Mouse (Mus musculus) myocyte (in vitro differentiated cells): ENCODE results near the gene Dcaf5. TPM values are rescaled to one million over a fixed set of nuclear protein-coding genes. Genes with fewer than 3 reads are reported as not detected.

ENCODE experiments used
- H3K27me3 ChIP-seq: one replicate; pipeline ENCODE4 v1.6.1; 2011; ENCODE audit not compliant: control insufficient read depth, insufficient read depth, insufficient read length
- H3K36me3 ChIP-seq: one replicate; pipeline ENCODE4 v1.6.1; 2011; ENCODE audit not compliant: control insufficient read depth, insufficient read depth
- H3K4me2 ChIP-seq: one replicate; pipeline ENCODE4 v1.6.1; 2011; ENCODE audit warnings: low read depth, control low read depth
- H3K4me3 ChIP-seq: one replicate; pipeline ENCODE4 v1.5.1; 2011; ENCODE audit warnings: mild to moderate bottlenecking, control low read depth, moderate library complexity
- H3K79me2 ChIP-seq: one replicate; pipeline ENCODE4 v1.6.1; 2011; ENCODE audit not compliant: control insufficient read depth, insufficient read depth
- H3ac ChIP-seq: one replicate; pipeline ENCODE4 v1.6.1; 2011; ENCODE audit not compliant: control insufficient read depth, insufficient read length
- CEBPB ChIP-seq: IDR thresholded peaks from 2 replicates; pipeline ENCODE4 v1.6.1; 2011; ENCODE audit warnings: mild to moderate bottlenecking, moderate library complexity; ENCODE audit not compliant: poor library complexity, insufficient read depth, severe bottlenecking
- E2F4 ChIP-seq: IDR thresholded peaks from one replicate; pipeline ENCODE4 v1.6.1; 2011; ENCODE audit warnings: mild to moderate bottlenecking, control low read depth, moderate library complexity; ENCODE audit not compliant: insufficient read depth
- MAX ChIP-seq: IDR thresholded peaks from one replicate; pipeline ENCODE4 v1.6.1; 2011; ENCODE audit warnings: low read depth, mild to moderate bottlenecking, control low read depth
- MYOD1 ChIP-seq, 3 experiments: IDR thresholded peaks; one replicate each; pipeline ENCODE4 v1.6.1; 2011; ENCODE audit warnings: control low read depth in 2 of 3, low read depth in 2 of 3, mild to moderate bottlenecking in 2 of 3, moderate library complexity in 1 of 3; ENCODE audit not compliant: insufficient read length in 2 of 3, control insufficient read depth in 1 of 3
- MYOG ChIP-seq, 3 experiments: IDR thresholded peaks; one replicate each; pipeline ENCODE4 v1.6.1; 2011; ENCODE audit warnings: control low read depth in 2 of 3, low read depth in 2 of 3, mild to moderate bottlenecking in 2 of 3; ENCODE audit not compliant: insufficient read length in 2 of 3, control insufficient read depth in 1 of 3, insufficient read depth in 1 of 3
- POLR2A ChIP-seq: IDR thresholded peaks from one replicate; pipeline ENCODE4 v1.6.1; 2011; ENCODE audit warnings: low read depth, mild to moderate bottlenecking, control low read depth, moderate library complexity; ENCODE audit not compliant: insufficient read length
- POLR2AphosphoS2 ChIP-seq: IDR thresholded peaks from one replicate; pipeline ENCODE4 v1.6.1; 2011; ENCODE audit warnings: low read depth, control low read depth; ENCODE audit not compliant: insufficient read length
- REST ChIP-seq: IDR thresholded peaks from one replicate; pipeline ENCODE4 v1.6.1; 2011; ENCODE audit warnings: mild to moderate bottlenecking, control low read depth, moderate library complexity; ENCODE audit not compliant: insufficient read depth, insufficient read length
- SRF ChIP-seq: IDR thresholded peaks from one replicate; pipeline ENCODE4 v1.6.1; 2011; ENCODE audit warnings: low read depth; ENCODE audit not compliant: control insufficient read depth, insufficient read length
- TCF12 ChIP-seq: IDR thresholded peaks from one replicate; pipeline ENCODE4 v1.6.1; 2011; ENCODE audit warnings: mild to moderate bottlenecking, control low read depth; ENCODE audit not compliant: poor library complexity, insufficient read depth, severe bottlenecking
- TCF3 ChIP-seq: IDR thresholded peaks from one replicate; pipeline ENCODE4 v1.6.1; 2011; ENCODE audit warnings: low read depth, control low read depth; ENCODE audit not compliant: insufficient read length
- USF1 ChIP-seq: IDR thresholded peaks from one replicate; pipeline ENCODE4 v1.6.1; 2011; ENCODE audit warnings: low read depth, mild to moderate bottlenecking, control low read depth, moderate library complexity
- polyA plus RNA-seq: library from polyadenylated mRNA; unstranded; fragments of >200 nt; fragmentation: generic; extraction: Trizol; gene quantifications from one replicate; pipeline ENCODE4 v1.2.1, GENCODE M21; 2012; ENCODE audit warnings: missing spikeins

The Dcaf5 gene
- polyA plus RNA-seq, 1 experiment: 17.7 TPM

- Histone ChIP-seq H3K36me3 (no peaks in the 10 kb centered on the region), H3ac (no peak overlapping the region), H3K4me3 (no peak overlapping the region), H3K27me3 (peaks cover 18% of the 10 kb centered on the region), H3K79me2 (no peaks in the 10 kb centered on the region), H3K4me2 (no peak overlapping the region)
- TF ChIP-seq MYOD1 (IDR thresholded peaks at IDR 0.05; ENCODE audit: control insufficient read depth in 1 of 3, insufficient read length in 2 of 3, low read depth in 2 of 3): no peak
- TF ChIP-seq REST: no peak
- TF ChIP-seq E2F4: no peak
- no peak for TF ChIP-seq POLR2AphosphoS2
- TF ChIP-seq MYOG (IDR thresholded peaks at IDR 0.05; ENCODE audit: control insufficient read depth in 1 of 3, insufficient read depth in 1 of 3, insufficient read length in 2 of 3, low read depth in 2 of 3): no peak
- TF ChIP-seq TCF3: no peak
- TF ChIP-seq USF1: no peak
- TF ChIP-seq TCF12: no peak
- TF ChIP-seq SRF: no peak
- TF ChIP-seq POLR2A: no peak
- TF ChIP-seq MAX: no peak
- no peak for TF ChIP-seq CEBPB
Observed at GRCm38 (mm10) chr12:80444525-80445109, 8.2 kb upstream of the Dcaf5 start.

- H3K27me3 ChIP-seq: peaks cover 8% of the 10 kb centered on the region
- H3ac ChIP-seq: no peak overlapping the region
- no peaks in the 10 kb centered on the region for H3K79me2 ChIP-seq
- H3K4me3 ChIP-seq: no peak overlapping the region
- no peaks in the 10 kb centered on the region for H3K36me3 ChIP-seq
- TF ChIP-seq MAX (no peak), CEBPB (no peak), REST (no peak), TCF12 (no peak), MYOD1 (IDR thresholded peaks at IDR 0.05; ENCODE audit: control insufficient read depth in 1 of 3, insufficient read length in 2 of 3, low read depth in 2 of 3) (no peak), E2F4 (no peak), USF1 (no peak), MYOG (IDR thresholded peaks at IDR 0.05; ENCODE audit: control insufficient read depth in 1 of 3, insufficient read depth in 1 of 3, insufficient read length in 2 of 3, low read depth in 2 of 3) (no peak)
- peak overlapping the region; percentile 16 for H3K4me2 ChIP-seq
Observed at GRCm38 (mm10) chr12:80440957-80441356, 4.6 kb upstream of the Dcaf5 start.

- H3K4me2 ChIP-seq: peak overlapping the region; percentile 69
- peaks cover 1% of the 10 kb centered on the region for H3K36me3 ChIP-seq
- no peaks in the 10 kb centered on the region for H3K27me3 ChIP-seq
- no peak overlapping the region for H3ac ChIP-seq
- peak overlapping the region; percentile 97 for H3K4me3 ChIP-seq
- H3K79me2 ChIP-seq: peaks cover 27% of the 10 kb centered on the region
- no peak for TF ChIP-seq REST
- TF ChIP-seq MYOD1 (IDR thresholded peaks at IDR 0.05; ENCODE audit: control insufficient read depth in 1 of 3, insufficient read length in 2 of 3, low read depth in 2 of 3): peak in 2 of 3 experiments; percentile 58 to 67
Observed at GRCm38 (mm10) chr12:80437051-80437675, 762 bp upstream of the Dcaf5 start.

- TF ChIP-seq POLR2AphosphoS2: no peak
- no peak for TF ChIP-seq MYOG (IDR thresholded peaks at IDR 0.05; ENCODE audit: control insufficient read depth in 1 of 3, insufficient read depth in 1 of 3, insufficient read length in 2 of 3, low read depth in 2 of 3)
- no peak for TF ChIP-seq SRF
- no peak for TF ChIP-seq TCF12
- no peak for TF ChIP-seq MAX
- no peak for TF ChIP-seq USF1
- TF ChIP-seq CEBPB: no peak
- no peak for TF ChIP-seq MYOD1 (IDR thresholded peaks at IDR 0.05; ENCODE audit: control insufficient read depth in 1 of 3, insufficient read length in 2 of 3, low read depth in 2 of 3)
- TF ChIP-seq REST: no peak
- no peak for TF ChIP-seq E2F4
- no peak for TF ChIP-seq POLR2A
- TF ChIP-seq TCF3: no peak
- H3K4me3 ChIP-seq: peak overlapping the region; percentile 97
Observed at GRCm38 (mm10) chr12:80435887-80436286, 514 bp downstream of the Dcaf5 start.

More at GRCm38 (mm10) chr12:80435887-80436286, 514 bp downstream of the Dcaf5 start:
- Histone ChIP-seq H3K36me3 (peaks cover 3% of the 10 kb centered on the region), H3K27me3 (no peaks in the 10 kb centered on the region), H3K79me2 (peaks cover 39% of the 10 kb centered on the region), H3K4me2 (no peak overlapping the region), H3ac (peak overlapping the region; percentile 62)
